21 mouse cellular contexts compared by ENCODE assay signal in the genomic region with DNA sequence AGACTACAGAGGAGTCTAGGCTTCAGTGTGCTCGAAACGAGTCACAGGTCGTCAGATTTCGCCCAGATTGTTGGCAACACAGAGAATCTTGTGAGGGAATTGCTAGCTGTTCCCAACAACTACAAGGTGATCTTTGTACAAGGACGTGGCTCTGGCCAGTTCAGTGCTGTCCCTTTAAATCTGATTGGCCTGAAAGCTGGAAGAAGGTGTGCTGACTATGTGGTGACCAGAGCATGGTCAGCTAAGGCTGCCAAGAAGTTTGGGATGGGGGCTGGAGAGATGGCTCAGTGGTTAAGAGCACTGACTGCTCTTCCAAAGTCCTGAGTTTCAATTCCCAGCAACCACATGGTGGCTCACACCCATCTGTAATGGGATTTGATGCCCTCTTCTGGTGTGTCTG. TPM values are rescaled to one million over a fixed set of nuclear protein-coding genes. Genes with fewer than 3 reads are reported as not detected.
DNase-seq lines count a peak whose midpoint lies in the region; ATAC-seq and TF ChIP-seq lines count a peak whose summit lies in the region.
"Had no signal": no experiment of that assay in that cellular context is flagged by ENCODE, and none has a peak within 500 bp of the region (broad histone marks: within the 10 kb centered on the region; RNA-seq: fewer than 3 reads in every experiment).

No protein-coding gene starts in this region.

- TF ChIP-seq CTCF in kidney, adult 2 months (conservative IDR thresholded peaks at IDR 0.05; ENCODE audit: insufficient read depth, insufficient read length, low read depth, low read length): no peak
- no peak for TF ChIP-seq CTCF in liver, adult 2 months (IDR thresholded peaks at IDR 0.05; ENCODE audit: low read depth, low read length)
- TF ChIP-seq CTCF in liver, postnatal 0 days (IDR thresholded peaks at IDR 0.05; ENCODE audit: low read depth): no peak

- DNase-seq in kidney, adult 11 months: peak; percentile 36
- DNase-seq in kidney, adult 2 months: peak; percentile 60
- DNase-seq in kidney, postnatal 14 days: no peak
- DNase-seq in kidney, postnatal 36 days: peak; percentile 24 to 49
- DNase-seq in kidney, postnatal 10 days: no peak
- DNase-seq in liver, adult 2 months (ENCODE audit: extremely low read depth, low read depth, low spot score): peak; percentile 93
- DNase-seq in liver, postnatal 0 days: no peak
- DNase-seq: adrenal gland, adult 2 months; adrenal gland, adult 8-10 months; adrenal gland, postnatal 10 days; adrenal gland, postnatal 14 days; adrenal gland, postnatal 25 days; adrenal gland, postnatal 36 days; B cell, adult 2 months; cerebellum, adult 11 months; cerebellum, adult 11-12 months had no signal

- H3K9ac ChIP-seq in kidney, embryonic 16.5 days (replicated peaks; ENCODE audit: low read length): no peak overlapping the region
- no peak overlapping the region; the same call in 1 of the 2 replicates for H3K9ac ChIP-seq in liver, adult 2 months (ENCODE audit: low read depth, low read length)
- no peak overlapping the region for H3K9ac ChIP-seq in liver, postnatal 0 days (replicated peaks)

- H3K27me3 ChIP-seq in kidney, embryonic 16.5 days (ENCODE audit: insufficient read depth, low read length): no peaks in the 10 kb centered on the region
- H3K27me3 ChIP-seq in kidney, adult 2 months (replicated peaks; ENCODE audit: control insufficient read depth, insufficient read depth, low read length): no peaks in the 10 kb centered on the region
- no peaks in the 10 kb centered on the region for H3K27me3 ChIP-seq in liver, adult 2 months (ENCODE audit: control insufficient read depth, insufficient read depth, low read length)
- no peaks in the 10 kb centered on the region for H3K27me3 ChIP-seq in liver, postnatal 0 days (ENCODE audit: insufficient read depth, low read length)

- TF ChIP-seq EP300 in liver, postnatal 0 days (IDR thresholded peaks at IDR 0.05; ENCODE audit: low read depth): no peak

- H3K36me3 ChIP-seq in kidney, embryonic 16.5 days (ENCODE audit: insufficient read depth, low read length): no peaks in the 10 kb centered on the region
- no peaks in the 10 kb centered on the region for H3K36me3 ChIP-seq in kidney, adult 2 months (ENCODE audit: control insufficient read depth, insufficient read depth, low read length)
- H3K36me3 ChIP-seq in liver, adult 2 months (ENCODE audit: control insufficient read depth, insufficient read depth, low read length): no peaks in the 10 kb centered on the region
- H3K36me3 ChIP-seq in liver, postnatal 0 days (replicated peaks; ENCODE audit: insufficient read depth, low read length): no peaks in the 10 kb centered on the region
- H3K36me3 ChIP-seq: G1E had no signal

- H3K27ac ChIP-seq in kidney, embryonic 16.5 days (ENCODE audit: low read length): no peak overlapping the region
- H3K27ac ChIP-seq in kidney, adult 2 months (ENCODE audit: insufficient read depth, low read depth, low read length): no peak overlapping the region
- H3K27ac ChIP-seq in liver, adult 2 months (replicated peaks; ENCODE audit: insufficient read depth, low read depth, low read length): peak overlapping the region; percentile 58
- no peak overlapping the region for H3K27ac ChIP-seq in liver, postnatal 0 days (ENCODE audit: low read depth)

- H3K79me2 ChIP-seq in liver, adult 2 months (ENCODE audit: control insufficient read depth, insufficient read depth, low read length): no peaks in the 10 kb centered on the region

- no peaks in the 10 kb centered on the region for H3K9me3 ChIP-seq in kidney, embryonic 16.5 days (ENCODE audit: low read length)
- H3K9me3 ChIP-seq in liver, postnatal 0 days (ENCODE audit: low read length): no peaks in the 10 kb centered on the region
- H3K9me3 ChIP-seq: G1E had no signal

- WGBS in kidney, embryonic 16.5 days: 72% methylated on average over 5 of the region's 5 CpGs
- WGBS in kidney, adult 2 months: 51% methylated on average over 5 of the region's 5 CpGs
- 28% methylated on average over 5 of the region's 5 CpGs for WGBS in liver, adult 2 months
- 63% methylated on average over 5 of the region's 5 CpGs for WGBS in liver, postnatal 0 days (ENCODE audit: insufficient replicate concordance)

- TF ChIP-seq POLR2A in kidney, adult 2 months (IDR thresholded peaks at IDR 0.05; ENCODE audit: low read depth, low read length): no peak
- TF ChIP-seq POLR2A in liver, adult 2 months (IDR thresholded peaks at IDR 0.05; ENCODE audit: extremely low read depth, insufficient read depth, low read length): no peak

- no peak overlapping the region for H3K4me2 ChIP-seq in kidney, embryonic 16.5 days (replicated peaks; ENCODE audit: low read depth, low read length)
- H3K4me2 ChIP-seq in liver, postnatal 0 days (ENCODE audit: low read depth, low read length): no peak overlapping the region

- no peak overlapping the region for H3K4me3 ChIP-seq in kidney, embryonic 16.5 days (ENCODE audit: low read length)
- no peak overlapping the region for H3K4me3 ChIP-seq in kidney, adult 2 months (ENCODE audit: insufficient read depth, low read depth, low read length)
- H3K4me3 ChIP-seq in liver, adult 2 months (ENCODE audit: insufficient read depth, low read depth, low read length): no peak overlapping the region
- H3K4me3 ChIP-seq in liver, postnatal 0 days (ENCODE audit: low read depth, low read length): no peak overlapping the region

- no peak for ATAC-seq in kidney, embryonic 16.5 days (ENCODE audit: low FRiP score, low TSS enrichment)
- no peak for ATAC-seq in liver, postnatal 0 days
- ATAC-seq: activated CD4-positive, CD25-positive, alpha-beta regulatory T cell, adult 4 months; CD4-positive, CD25-positive, alpha-beta regulatory T cell, adult 4 months; Patski had no signal

- 0 out of 2 replicates have a peak, but pooled peaks cover 2% of the 10 kb centered on the region for H3K4me1 ChIP-seq in kidney, embryonic 16.5 days (ENCODE audit: insufficient read depth, low read length)
- H3K4me1 ChIP-seq in kidney, adult 2 months (ENCODE audit: control insufficient read depth, insufficient read depth, low read length): no peaks in the 10 kb centered on the region
- peaks cover 7% of the 10 kb centered on the region for H3K4me1 ChIP-seq in liver, adult 2 months (ENCODE audit: control insufficient read depth, insufficient read depth, low read length)
- peaks cover 3% of the 10 kb centered on the region; the same call in 1 of the 2 replicates for H3K4me1 ChIP-seq in liver, postnatal 0 days (ENCODE audit: insufficient read depth)

RNA-seq across cellular contexts. Expression of gene Shmt1, which starts 4.9 kb away (rescaled TPM):
- polyA plus RNA-seq in kidney, embryonic 16.5 days (2015; fragmentation: Nextera tagmentation; extraction: Ambion mirVana): 79.4 and 84.6 TPM in 2 replicates
- polyA plus RNA-seq in kidney, adult 2 months (2012; rRNA removed): 108 and 120 TPM in 2 replicates
- total RNA-seq in liver, adult 2 months (2014; rRNA removed): 162 and 214 TPM in 2 replicates
- 239 and 306 TPM in 2 replicates for polyA plus RNA-seq in liver, adult 2 months (2012; rRNA removed)
- polyA plus RNA-seq in liver, postnatal 0 days (2015; fragmentation: Nextera tagmentation; extraction: Ambion mirVana): 100 and 103 TPM in 2 replicates

RNA-seq across cellular contexts. Expression of gene Dhrs7b, which starts 14.0 kb away (rescaled TPM):
- 41.7 and 42.8 TPM in 2 replicates for polyA plus RNA-seq in kidney, embryonic 16.5 days (2015; fragmentation: Nextera tagmentation; extraction: Ambion mirVana)
- polyA plus RNA-seq in kidney, adult 2 months (2012; rRNA removed): 29.1 and 30.0 TPM in 2 replicates
- 23.5 and 28.8 TPM in 2 replicates for total RNA-seq in liver, adult 2 months (2014; rRNA removed)
- 15.0 and 15.5 TPM in 2 replicates for polyA plus RNA-seq in liver, adult 2 months (2012; rRNA removed)
- 16.4 TPM in 2 replicates for polyA plus RNA-seq in liver, postnatal 0 days (2015; fragmentation: Nextera tagmentation; extraction: Ambion mirVana)

RNA-seq across cellular contexts. Expression of gene Smcr8, which starts 39.1 kb away (rescaled TPM):
- 6.6 and 7.6 TPM in 2 replicates for polyA plus RNA-seq in kidney, embryonic 16.5 days (2015; fragmentation: Nextera tagmentation; extraction: Ambion mirVana)
- polyA plus RNA-seq in kidney, adult 2 months (2012; rRNA removed): 12.1 and 13.9 TPM in 2 replicates
- total RNA-seq in liver, adult 2 months (2014; rRNA removed): 9.3 and 12.8 TPM in 2 replicates
- 6.2 and 7.7 TPM in 2 replicates for polyA plus RNA-seq in liver, adult 2 months (2012; rRNA removed)
- 1.9 and 2.0 TPM in 2 replicates for polyA plus RNA-seq in liver, postnatal 0 days (2015; fragmentation: Nextera tagmentation; extraction: Ambion mirVana)

RNA-seq across cellular contexts. Expression of gene Top3a, which starts 39.2 kb away (rescaled TPM):
- 17.1 and 19.6 TPM in 2 replicates for polyA plus RNA-seq in kidney, embryonic 16.5 days (2015; fragmentation: Nextera tagmentation; extraction: Ambion mirVana)
- 5.8 and 5.9 TPM in 2 replicates for polyA plus RNA-seq in kidney, adult 2 months (2012; rRNA removed)
- total RNA-seq in liver, adult 2 months (2014; rRNA removed): 3.3 and 3.4 TPM in 2 replicates
- 3.4 and 3.8 TPM in 2 replicates for polyA plus RNA-seq in liver, adult 2 months (2012; rRNA removed)
- polyA plus RNA-seq in liver, postnatal 0 days (2015; fragmentation: Nextera tagmentation; extraction: Ambion mirVana): 2.5 and 3.2 TPM in 2 replicates

Comparison
In these comparisons a context has a peak if more than half of its experiments do, and no peak if none do; other contexts are left out.
1. DNase-seq: peak in kidney, adult 11 months (single experiment), kidney, adult 2 months (single experiment), kidney, postnatal 36 days (2 of 2) and liver, adult 2 months (single experiment); none in kidney, postnatal 14 days (single experiment), kidney, postnatal 10 days (single experiment) and liver, postnatal 0 days (single experiment).